8 mouse cellular contexts compared by ENCODE assay signal in the genomic region with DNA sequence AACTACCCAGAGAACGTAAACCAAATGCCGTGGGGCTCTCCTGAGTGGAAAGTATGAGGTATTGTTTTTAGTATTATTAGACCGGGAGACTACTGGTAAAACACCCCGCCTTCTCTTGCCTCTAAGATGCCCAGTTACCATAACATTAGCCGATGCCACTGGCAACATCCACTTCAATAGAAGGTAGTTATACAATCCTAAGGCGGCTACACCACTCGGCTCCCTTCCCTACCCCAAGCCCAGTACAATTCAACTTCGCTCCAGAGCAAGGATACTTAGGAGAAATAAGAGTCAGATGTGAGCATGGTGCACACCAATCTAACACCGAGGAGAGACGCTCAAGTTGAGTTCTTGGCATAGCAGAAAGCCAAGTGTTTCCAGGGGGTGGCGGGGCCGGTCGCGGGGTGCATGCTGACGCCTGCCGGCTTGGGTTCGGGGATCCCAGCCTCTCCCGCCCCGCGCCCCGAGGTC. TPM values are rescaled to one million over a fixed set of nuclear protein-coding genes. Genes with fewer than 3 reads are reported as not detected.
DNase-seq lines count a peak whose midpoint lies in the region; ATAC-seq and TF ChIP-seq lines count a peak whose summit lies in the region.

No protein-coding gene starts in this region.

- DNase-seq in left cerebral cortex, adult 2 months (ENCODE audit: extremely low spot score in 1 of 2, low spot score in 2 of 2): no peak
- DNase-seq in left cerebral cortex, adult 8-10 months (ENCODE audit: low spot score in 2 of 2): no peak
- peak; percentile 55 for DNase-seq in NIH3T3 (ENCODE audit: low read depth)
- DNase-seq in liver, embryonic 13.5 days: no peak
- no peak for DNase-seq in cerebellum, adult 9-11 months
- no peak for DNase-seq in layer of hippocampus, adult 9-11 months

- H3K4me2 ChIP-seq in forebrain, embryonic 15.5 days (replicated peaks): peak overlapping the region; percentile 87
- peak overlapping the region; percentile 77 for H3K4me2 ChIP-seq in liver, embryonic 13.5 days
- H3K4me2 ChIP-seq in stomach, embryonic 15.5 days: peak overlapping the region; percentile 68

- H3K27ac ChIP-seq in left cerebral cortex, adult 2 months: peak overlapping the region; percentile 95
- 0 out of 2 replicates have a peak overlapping the region, but pooled peaks have one; percentile 8 for H3K27ac ChIP-seq in forebrain, embryonic 15.5 days (replicated peaks)
- H3K27ac ChIP-seq in liver, embryonic 13.5 days: no peak overlapping the region
- H3K27ac ChIP-seq in stomach, embryonic 15.5 days: peak overlapping the region; percentile 33; the same call in 1 of the 2 replicates

- H3K36me3 ChIP-seq in forebrain, embryonic 15.5 days: no peaks in the 10 kb centered on the region
- H3K36me3 ChIP-seq in liver, embryonic 13.5 days: no peaks in the 10 kb centered on the region
- H3K36me3 ChIP-seq in stomach, embryonic 15.5 days: no peaks in the 10 kb centered on the region

- peak overlapping the region; percentile 70 for H3K9ac ChIP-seq in forebrain, embryonic 15.5 days (replicated peaks)
- peak overlapping the region; percentile 49 for H3K9ac ChIP-seq in liver, embryonic 13.5 days
- peak overlapping the region; percentile 65; the same call in 1 of the 2 replicates for H3K9ac ChIP-seq in stomach, embryonic 15.5 days

- ATAC-seq in forebrain, embryonic 15.5 days (replicated peaks): peak; percentile 73; the same call in 1 of the 2 replicates
- no peak for ATAC-seq in liver, embryonic 13.5 days (ENCODE audit: low read depth)
- peak; percentile 28; the same call in 1 of the 2 replicates for ATAC-seq in stomach, embryonic 15.5 days (ENCODE audit: insufficient read depth, low FRiP score, low read depth)

- peak overlapping the region; percentile 74 for H3K4me3 ChIP-seq in left cerebral cortex, adult 2 months
- peak overlapping the region; percentile 76 for H3K4me3 ChIP-seq in forebrain, embryonic 15.5 days
- peak overlapping the region; percentile 62 for H3K4me3 ChIP-seq in liver, embryonic 13.5 days (replicated peaks)
- peak overlapping the region; percentile 56 for H3K4me3 ChIP-seq in stomach, embryonic 15.5 days (replicated peaks)

- H3K27me3 ChIP-seq in forebrain, embryonic 15.5 days: no peaks in the 10 kb centered on the region
- peaks cover 80% of the 10 kb centered on the region for H3K27me3 ChIP-seq in liver, embryonic 13.5 days
- H3K27me3 ChIP-seq in stomach, embryonic 15.5 days (replicated peaks): no peaks in the 10 kb centered on the region; the same call in 1 of the 2 replicates

- H3K9me3 ChIP-seq in forebrain, embryonic 15.5 days: no peaks in the 10 kb centered on the region
- H3K9me3 ChIP-seq in liver, embryonic 13.5 days (replicated peaks): no peaks in the 10 kb centered on the region
- H3K9me3 ChIP-seq in stomach, embryonic 15.5 days: no peaks in the 10 kb centered on the region

- H3K4me1 ChIP-seq in forebrain, embryonic 15.5 days: peaks cover 31% of the 10 kb centered on the region
- peaks cover 26% of the 10 kb centered on the region for H3K4me1 ChIP-seq in liver, embryonic 13.5 days (replicated peaks)
- H3K4me1 ChIP-seq in stomach, embryonic 15.5 days: 0 out of 2 replicates have a peak, but pooled peaks cover 10% of the 10 kb centered on the region

- TF ChIP-seq CTCF in left cerebral cortex, adult 2 months (IDR thresholded peaks at IDR 0.05): no peak

- intact Hi-C loops in left cerebral cortex, adult 2 months (cut with DNase I): loop anchor here (2.0 kb wide), 1 partner anchor 61 kb away; the partner anchor contains the start of genes Acaca and Tada2a

- WGBS in forebrain, embryonic 15.5 days: 2% methylated on average over 21 of the region's 21 CpGs
- WGBS in liver, embryonic 13.5 days (ENCODE audit: insufficient replicate concordance): 5% methylated on average over 21 of the region's 21 CpGs
- 3% methylated on average over 21 of the region's 21 CpGs for WGBS in stomach, embryonic 15.5 days

RNA-seq across cellular contexts. Expression of gene Dusp14, which starts 1.3 kb away (rescaled TPM):
- total RNA-seq in left cerebral cortex, adult 2 months (2021): 10 to 100 TPM; 80.7 to 92.7 TPM
- 10 to 100 TPM; 54.0 to 59.0 (median 55.3) TPM for total RNA-seq in left cerebral cortex, adult 8-10 months (2022)
- polyA plus RNA-seq in forebrain, embryonic 15.5 days (2015; fragmentation: Nextera tagmentation; extraction: Ambion mirVana): 31.7 and 33.2 TPM in 2 replicates
- polyA plus RNA-seq in liver, embryonic 13.5 days (2015; fragmentation: Nextera tagmentation; extraction: Ambion mirVana): 0.68 and 1.3 TPM in 2 replicates
- polyA plus RNA-seq in stomach, embryonic 15.5 days (2015; fragmentation: Nextera tagmentation; extraction: Ambion mirVana): 13.5 and 19.5 TPM in 2 replicates
